Mouse (Mus musculus) forebrain, postnatal 0 days (tissue): Measurements from ENCODE around the gene Sez6. TPM values are rescaled to one million over a fixed set of nuclear protein-coding genes. Genes with fewer than 3 reads are reported as not detected.
A peak's percentile ranks its signal among the peaks of the same experiment; 100 is the strongest.

Experiments
- ATAC-seq: fragments of 200-750 bp; cut with Nextera tagmentation; 2 replicates; pipeline ENCODE4 v1.8.0; 2017; ENCODE audit warnings: mild to moderate bottlenecking, moderate library complexity
- DNase-seq: peaks from one replicate; pipeline ENCODE4 v3.0.0-alpha.2; 2015
- H3K27ac ChIP-seq: fragments of 300-500 bp; sonication (generic); 2 replicates; pipeline ENCODE4 v1.5.1; 2014; ENCODE audit warnings: low read depth, mild to moderate bottlenecking, antibody characterized with exemption, low read length, moderate library complexity, mixed read lengths
- H3K27me3 ChIP-seq: fragments of 300-500 bp; sonication (generic); 2 replicates; pipeline ENCODE4 v1.6.1; 2014; ENCODE audit warnings: mild to moderate bottlenecking, low read length, mixed read lengths; ENCODE audit not compliant: insufficient read depth
- H3K36me3 ChIP-seq: fragments of 300-500 bp; sonication (generic); 2 replicates; pipeline ENCODE4 v1.6.1; 2014; ENCODE audit warnings: mild to moderate bottlenecking, moderate library complexity; ENCODE audit not compliant: insufficient read depth
- H3K4me1 ChIP-seq: fragments of 300-500 bp; sonication (generic); 2 replicates; pipeline ENCODE4 v1.6.1; 2014; ENCODE audit warnings: antibody characterized with exemption; ENCODE audit not compliant: insufficient read depth
- H3K4me2 ChIP-seq: fragments of 300-500 bp; sonication (generic); 2 replicates; pipeline ENCODE4 v1.6.1; 2014; ENCODE audit warnings: low read depth, mild to moderate bottlenecking, moderate library complexity
- H3K4me3 ChIP-seq: fragments of 300-500 bp; sonication (generic); 2 replicates; pipeline ENCODE4 v1.5.1; 2014; ENCODE audit warnings: low read depth, low read length, mixed read lengths
- H3K9ac ChIP-seq: fragments of 300-500 bp; sonication (generic); 2 replicates; pipeline ENCODE4 v1.6.1; 2014; ENCODE audit warnings: mild to moderate bottlenecking
- H3K9me3 ChIP-seq: fragments of 300-500 bp; sonication (generic); 2 replicates; pipeline ENCODE4 v1.6.1; 2016; ENCODE audit warnings: low read length
- CTCF ChIP-seq: sonication (generic); IDR thresholded peaks from 2 replicates; pipeline ENCODE4 v1.5.1; 2016; ENCODE audit warnings: antibody characterized with exemption, control low read depth, low read depth
- WGBS: fragments of 180-500 bp; shearing (Covaris S2); extraction: QIAGEN DNeasy Blood & Tissue Kit; methylation state at CpG from one replicate; pipeline ENCODE4 v1.1.7; 2014; 5-methylcytosine and 5-hydroxymethylcytosine counted together
- polyA plus RNA-seq: library from polyadenylated mRNA; unstranded; fragments of >200 nt; fragmentation: Nextera tagmentation; extraction: Ambion mirVana; gene quantifications from 2 replicates; pipeline ENCODE4 v1.2.1, GENCODE M21; 2015
- total RNA-seq: library from RNA; depleted of rRNA; stranded (reverse); fragments of >200 nt; gene quantifications from 2 replicates; pipeline ENCODE4 v1.2.3, GENCODE M21; 2014

The Sez6 gene
- total and polyA plus RNA-seq, 2 experiments from 2014 or later = 194 to 214 TPM

DNA sequence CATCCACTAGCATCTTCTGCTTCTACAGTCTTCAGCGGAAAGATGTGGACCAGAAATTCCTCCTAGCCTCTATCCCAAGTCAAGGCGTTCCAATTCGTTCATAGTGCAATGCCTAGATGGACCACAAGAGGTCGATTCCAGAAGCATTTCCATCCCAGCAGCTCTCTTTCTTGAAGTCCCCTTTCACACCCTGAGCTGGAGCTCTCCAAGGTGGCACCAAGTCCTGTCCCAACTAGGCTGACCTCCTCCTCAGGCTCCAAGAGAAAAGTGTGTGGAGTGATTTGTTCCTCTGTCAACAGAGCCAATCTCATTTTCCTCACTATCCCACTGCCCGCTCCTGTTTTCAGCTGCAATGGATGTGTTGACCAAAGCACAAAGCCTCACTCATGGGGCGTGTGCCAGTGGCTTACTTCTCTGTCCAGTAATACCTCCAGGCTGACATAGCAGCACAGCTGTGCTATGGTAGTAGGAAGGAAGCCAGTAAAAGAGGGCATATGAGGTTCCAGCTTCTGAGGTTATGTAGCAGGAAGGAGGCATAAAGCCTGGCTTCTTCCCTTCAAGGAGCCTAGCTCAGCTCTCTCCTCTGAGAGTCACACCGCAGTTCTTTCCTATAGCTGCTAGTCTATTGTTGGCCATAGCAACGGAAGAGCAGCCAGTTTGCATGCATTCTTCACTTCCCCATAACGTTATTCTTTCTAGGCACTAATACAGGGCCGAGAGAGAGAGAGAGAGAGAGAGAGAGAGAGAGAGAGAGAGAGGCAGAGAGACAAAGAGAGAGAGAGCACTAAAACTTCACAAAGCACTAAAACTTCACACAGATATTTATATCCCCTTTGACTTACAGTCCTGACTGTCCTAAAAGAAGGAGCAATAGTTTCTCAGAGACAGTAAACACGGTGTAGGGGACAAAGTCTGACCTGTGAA is 49.9 kb downstream of the Sez6 start:
- ATAC-seq (no peak), DNase-seq (peak; percentile 78)
- Histone ChIP-seq H3K4me2 (peak overlapping the region; percentile 84; the same call in 1 of the 2 replicates), H3K27me3 (no peaks in the 10 kb centered on the region), H3K9ac (no peak overlapping the region), H3K27ac (peak overlapping the region; percentile 50; the same call in 1 of the 2 replicates), H3K9me3 (no peaks in the 10 kb centered on the region), H3K4me3 (no peak overlapping the region), H3K36me3 (peaks cover 23% of the 10 kb centered on the region), H3K4me1 (peaks cover 3% of the 10 kb centered on the region; the same call in 1 of the 2 replicates)
- peak; percentile 80 for TF ChIP-seq CTCF
- 35% methylated on average over 11 of the region's 11 CpGs for WGBS

DNA sequence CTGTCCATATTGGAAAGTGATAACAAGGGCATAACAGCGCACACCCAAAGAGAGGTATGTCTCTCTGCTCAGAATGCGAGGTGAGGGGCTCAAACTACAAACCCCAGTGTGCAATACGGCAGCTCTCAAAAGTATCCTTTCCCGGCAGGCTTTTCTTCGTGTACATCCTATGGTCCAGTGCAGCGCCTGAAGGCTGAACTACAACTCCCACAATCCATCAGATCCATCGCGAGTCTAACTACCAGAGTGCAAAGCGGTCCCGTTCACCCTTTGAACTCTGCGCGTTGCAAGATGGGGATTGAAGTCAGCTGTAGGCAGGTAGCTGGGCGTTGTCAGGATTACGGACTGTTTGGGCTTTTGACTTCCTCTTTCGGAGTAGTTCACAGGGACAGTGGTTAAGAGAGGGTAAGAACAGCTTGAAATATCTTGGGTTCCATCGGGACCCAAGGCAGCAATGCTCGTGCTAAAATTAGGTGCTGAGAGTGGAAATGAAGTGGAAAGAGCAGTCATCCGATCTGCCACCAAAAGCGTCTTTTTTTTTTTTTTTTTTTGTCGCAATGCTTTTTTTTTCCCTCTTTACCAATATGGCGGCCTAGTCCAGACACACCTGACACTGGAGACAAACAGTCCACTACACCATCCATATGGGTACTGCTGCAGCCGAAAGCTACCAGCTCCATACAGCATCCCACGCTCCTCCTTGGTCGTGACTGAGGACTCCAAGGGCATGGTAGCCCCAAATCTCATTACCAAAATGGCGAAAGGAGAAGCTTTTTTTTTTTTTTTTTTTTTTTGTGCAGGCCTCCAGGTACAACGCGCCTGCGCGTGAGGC is 51.2 kb downstream of the Sez6 start:
- peaks cover 15% of the 10 kb centered on the region for H3K36me3 ChIP-seq
- peak overlapping the region; percentile 71 for H3K9ac ChIP-seq
- H3K9me3 ChIP-seq = no peaks in the 10 kb centered on the region
- peak overlapping the region; percentile 98 for H3K27ac ChIP-seq
- ATAC-seq (peak; percentile 87), DNase-seq (peak; percentile 98)
- under 1% methylated on average over 29 of the region's 29 CpGs for WGBS
- peaks cover 9% of the 10 kb centered on the region; the same call in 1 of the 2 replicates for H3K4me1 ChIP-seq
- H3K4me3 ChIP-seq = peak overlapping the region; percentile 53
- no peak for TF ChIP-seq CTCF
- no peaks in the 10 kb centered on the region for H3K27me3 ChIP-seq
- peak overlapping the region; percentile 84 for H3K4me2 ChIP-seq

DNA sequence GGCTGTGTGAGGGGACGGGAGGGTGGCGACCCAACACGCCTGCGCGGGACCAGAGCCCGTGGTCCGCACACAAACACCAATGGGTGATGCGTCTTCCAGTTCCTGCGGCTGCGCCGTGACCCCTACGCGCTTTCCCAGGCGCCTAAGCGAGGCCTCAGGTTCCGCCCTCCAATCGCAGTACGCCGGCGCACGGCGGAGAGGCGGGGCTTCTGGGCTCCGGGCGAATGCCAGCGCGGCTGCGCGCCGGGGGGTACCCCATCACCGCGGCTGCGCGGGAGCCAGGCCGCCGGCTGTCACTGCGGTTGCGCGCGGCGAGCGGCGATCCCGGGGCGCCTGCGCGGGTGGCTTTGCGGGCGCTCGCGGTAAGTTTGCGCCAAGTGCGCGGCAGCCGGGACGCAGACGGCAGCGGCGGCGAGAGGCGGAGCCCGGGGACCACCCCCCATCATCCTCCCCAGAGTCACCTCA is 51.9 kb downstream of the Sez6 start, which contains the start of gene Phf12:
Gene Phf12 (plus strand): TSS at position 314 of the 465 bp plus-strand sequence.
- WGBS = 2% methylated on average over 54 of the region's 62 CpGs
- ATAC-seq = peak; percentile 89
- no peak for TF ChIP-seq CTCF

DNA sequence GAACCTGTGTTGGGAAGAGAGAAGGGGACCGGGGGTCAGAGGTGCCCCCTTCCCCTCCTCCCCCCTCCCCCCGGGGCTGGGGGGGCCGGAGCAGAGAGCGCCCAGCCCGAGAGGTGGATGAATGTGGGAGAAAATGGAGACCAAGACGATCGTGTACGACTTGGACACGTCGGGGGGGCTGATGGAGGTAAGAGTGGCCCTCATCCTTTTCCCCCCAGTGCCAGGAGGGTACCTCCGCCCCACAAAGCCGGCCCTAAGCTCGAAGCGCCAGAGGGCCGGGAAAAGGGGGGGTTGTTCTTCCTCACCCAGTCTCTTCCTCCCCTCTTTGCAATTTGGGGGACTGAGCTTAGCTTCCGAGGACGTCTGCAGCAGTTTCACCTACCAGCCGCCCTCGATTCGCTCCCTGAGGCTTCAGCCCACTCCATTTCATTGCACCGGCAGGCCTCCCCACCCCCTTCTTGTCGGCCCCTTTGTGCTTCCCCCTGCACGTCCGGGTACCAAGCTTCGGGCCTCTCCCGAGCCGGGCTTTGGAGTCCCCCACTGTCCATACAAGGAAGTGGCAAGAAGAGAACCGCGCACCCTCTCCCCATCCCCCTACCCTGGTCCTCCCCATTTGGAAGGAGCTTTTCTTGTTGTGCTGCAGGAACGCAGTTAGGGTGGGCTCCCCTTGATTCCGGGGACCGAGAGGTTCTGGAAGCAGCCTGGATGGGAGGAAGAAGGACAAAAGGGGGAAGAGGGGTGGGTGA is 52.8 kb downstream of the Sez6 start:
- Histone ChIP-seq H3K36me3 (peaks cover 4% of the 10 kb centered on the region; the same call in 1 of the 2 replicates), H3K4me1 (peaks cover 9% of the 10 kb centered on the region; the same call in 1 of the 2 replicates), H3K4me2 (peak overlapping the region; percentile 84), H3K4me3 (peak overlapping the region; percentile 99), H3K9ac (peak overlapping the region; percentile 95), H3K9me3 (no peaks in the 10 kb centered on the region), H3K27ac (peak overlapping the region; percentile 96), H3K27me3 (no peaks in the 10 kb centered on the region)
- ATAC-seq (no peak), DNase-seq (peak; percentile 59)
- 0 out of 2 replicates have a peak, but pooled peaks have one; percentile 2 for TF ChIP-seq CTCF
- under 1% methylated on average over 29 of the region's 32 CpGs for WGBS

More for the DNA sequence above, 51.9 kb downstream of the Sez6 start, which contains the start of gene Phf12:
- Histone ChIP-seq H3K9ac (peak within 1 kb of the TSS; percentile 95), H3K4me1 (peaks cover 9% of the 10 kb centered on the region; the same call in 1 of the 2 replicates), H3K27ac (peak within 1 kb of the TSS; percentile 98), H3K27me3 (no peaks in the 10 kb centered on the region), H3K4me3 (peak within 1 kb of the TSS; percentile 99), H3K4me2 (peak within 1 kb of the TSS; percentile 84), H3K9me3 (no peaks in the 10 kb centered on the region), H3K36me3 (peaks cover 11% of the 10 kb centered on the region)
- DNase-seq = peak; percentile 100

DNA sequence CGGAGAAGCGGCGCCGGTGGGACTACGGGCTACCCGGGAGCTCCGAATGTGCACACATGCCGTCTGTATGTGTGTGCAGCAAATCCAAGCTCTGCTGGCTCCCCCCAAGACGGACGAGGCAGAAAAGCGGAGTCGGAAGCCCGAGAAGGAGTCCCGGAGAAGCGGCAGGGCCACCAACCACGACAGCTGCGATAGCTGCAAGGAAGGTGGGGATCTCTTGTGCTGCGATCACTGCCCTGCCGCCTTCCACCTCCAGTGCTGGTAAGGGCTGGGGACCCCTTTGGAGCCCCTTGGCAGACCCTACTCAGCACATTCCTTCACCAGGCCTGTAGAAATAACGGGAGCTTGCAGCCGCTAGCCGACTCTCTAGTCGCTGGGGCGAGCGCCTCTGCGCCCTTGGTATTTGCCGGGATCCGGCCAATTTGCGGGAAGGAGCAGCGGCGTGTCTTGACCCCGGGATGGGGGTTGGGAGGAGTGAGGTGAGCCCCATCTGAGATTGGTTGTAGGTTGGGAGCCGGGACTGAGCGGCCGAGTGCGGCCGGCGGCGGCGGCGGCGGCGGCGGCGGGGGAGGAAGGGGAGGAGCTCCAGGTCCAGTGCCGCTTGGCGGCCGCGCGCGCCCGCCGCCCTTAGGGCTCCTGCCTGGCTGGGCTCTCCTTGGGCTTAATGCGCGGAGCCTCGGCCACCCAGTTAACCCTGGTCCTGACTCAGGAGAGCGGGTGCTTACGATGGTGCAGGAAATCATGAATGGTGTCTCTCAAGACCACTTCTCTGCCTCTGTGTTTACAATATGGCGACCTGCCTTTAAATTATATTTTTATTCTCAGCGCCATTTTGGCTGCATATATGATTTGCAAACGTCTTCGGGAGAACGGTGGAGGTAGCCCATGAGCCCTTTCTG is 53.6 kb downstream of the Sez6 start:
- Histone ChIP-seq H3K4me2 (peak overlapping the region; percentile 84), H3K4me1 (peaks cover 9% of the 10 kb centered on the region; the same call in 1 of the 2 replicates), H3K36me3 (peaks cover 7% of the 10 kb centered on the region), H3K9me3 (no peaks in the 10 kb centered on the region), H3K27me3 (no peaks in the 10 kb centered on the region), H3K9ac (peak overlapping the region; percentile 95), H3K4me3 (peak overlapping the region; percentile 99), H3K27ac (peak overlapping the region; percentile 96)
- DNase-seq (peak; percentile 80), ATAC-seq (no peak)
- 1% methylated on average over 62 of the region's 63 CpGs for WGBS
- 0 out of 2 replicates have a peak, but pooled peaks have one; percentile 0 for TF ChIP-seq CTCF
